Mouse (Mus musculus) layer of hippocampus, adult 11-12 months (tissue): ENCODE data around the gene Pfkfb3.
A peak's percentile ranks its signal among the peaks of the same experiment; 100 is the strongest.
"Not testable (repeated sequence)": the region's sequence is repeated elsewhere in the genome, so short reads cannot be mapped to it uniquely, and the experiment has no call there.

Source experiments
- DNase-seq: peaks from one replicate; pipeline ENCODE4 v3.0.0; 2022; ENCODE audit warnings: low spot score

Gene Pfkfb3

GRCm38 (mm10) chr2:11551726-11552125 lies 2.2 kb downstream of the Pfkfb3 start:
- no peak for DNase-seq

- DNase-seq, result no peak
These were observed 5.4 kb downstream of the Pfkfb3 start for GRCm38 (mm10) chr2:11548508-11548907.

GRCm38 (mm10) chr2:11547609-11548008 lies 6.3 kb downstream of the Pfkfb3 start:
- no peak for DNase-seq

DNA sequence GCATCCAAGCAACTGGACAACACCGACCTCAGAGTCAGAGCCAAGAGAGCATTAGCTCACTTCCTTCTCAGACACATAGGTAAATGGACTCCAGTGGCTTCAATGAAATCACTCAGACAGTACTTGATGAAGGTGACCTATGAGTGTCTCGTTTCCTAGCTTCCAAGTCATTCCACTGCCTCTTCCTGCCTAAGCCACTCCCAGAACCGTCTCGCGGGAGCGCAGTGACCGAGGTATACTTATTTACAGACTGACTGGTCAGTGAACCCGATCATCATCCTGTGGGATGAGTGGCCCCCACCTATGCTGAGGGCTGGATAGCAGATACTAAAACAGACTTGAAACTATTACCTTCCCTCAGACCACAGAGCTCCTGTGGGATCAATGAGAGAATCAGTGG lies 7.8 kb downstream of the Pfkfb3 start:
- DNase-seq, result no peak

DNA sequence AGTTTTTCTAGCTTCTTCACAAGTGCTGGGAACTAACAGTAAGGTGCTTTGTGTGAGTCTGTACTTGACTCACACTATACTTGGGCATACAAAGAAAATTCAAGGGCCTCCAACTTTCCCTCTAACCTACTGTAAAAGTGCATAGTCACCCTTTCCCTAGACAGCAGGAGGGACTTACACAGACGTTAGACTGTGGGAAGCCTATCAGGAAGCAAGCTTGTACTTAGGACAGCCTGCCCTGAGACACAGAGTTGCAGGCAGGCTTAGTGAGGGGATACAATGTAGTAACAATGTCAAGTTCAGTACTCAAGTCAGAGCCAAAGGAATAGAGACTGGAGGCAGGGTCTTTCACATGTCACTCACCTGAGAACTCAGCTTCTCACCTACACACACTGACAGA lies 8.5 kb downstream of the Pfkfb3 start:
- DNase-seq, result no peak

- DNase-seq, result no peak
These were observed 9.5 kb downstream of the Pfkfb3 start for GRCm38 (mm10) chr2:11544342-11544741.

GRCm38 (mm10) chr2:11543158-11543557 lies 10.7 kb downstream of the Pfkfb3 start:
- DNase-seq, result no peak

GRCm38 (mm10) chr2:11542640-11543039 lies 11.2 kb downstream of the Pfkfb3 start:
- peak; percentile 78 for DNase-seq

DNA sequence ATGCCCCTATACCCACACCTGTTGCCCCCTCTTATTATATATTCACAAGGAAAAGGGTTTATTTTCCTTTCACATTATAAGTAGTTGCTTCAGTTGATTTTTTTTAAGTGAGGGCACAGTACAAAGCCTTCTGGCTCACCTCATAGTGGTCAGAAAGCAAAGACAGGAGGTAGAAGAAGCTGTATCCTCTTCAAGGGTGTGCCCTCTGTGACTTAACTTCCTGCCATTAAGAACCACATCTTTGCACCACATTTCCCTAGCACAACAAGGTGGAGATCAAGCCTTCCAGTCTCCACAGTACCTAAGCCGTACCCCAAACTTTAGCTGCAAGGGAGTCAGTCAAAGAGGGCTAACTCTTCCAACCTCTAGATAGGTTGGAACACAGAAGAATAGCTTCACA lies 11.8 kb downstream of the Pfkfb3 start:
- no peak for DNase-seq

- not testable (repeated sequence) for DNase-seq
These were observed 12.3 kb downstream of the Pfkfb3 start for GRCm38 (mm10) chr2:11541528-11541927.

DNA sequence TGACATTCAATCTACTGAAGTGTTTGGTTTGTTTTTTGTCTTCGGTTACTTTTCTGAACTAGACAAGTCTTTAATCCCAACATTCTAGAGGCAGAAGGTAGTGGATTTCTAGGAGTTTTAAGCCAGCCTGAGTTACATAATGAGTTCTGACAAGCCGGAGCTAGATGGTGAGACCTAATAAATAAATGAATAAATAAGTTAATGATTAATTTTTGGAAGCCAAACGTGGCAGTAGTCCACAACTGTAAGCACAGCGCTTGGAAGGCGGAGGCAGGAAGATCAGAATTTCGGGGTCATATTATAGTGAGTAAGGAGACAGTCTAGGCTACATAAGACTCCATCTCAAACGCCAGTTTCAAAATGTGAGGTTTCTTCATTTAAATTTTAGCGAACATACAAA lies 17.9 kb downstream of the Pfkfb3 start:
- DNase-seq, result no peak

DNA sequence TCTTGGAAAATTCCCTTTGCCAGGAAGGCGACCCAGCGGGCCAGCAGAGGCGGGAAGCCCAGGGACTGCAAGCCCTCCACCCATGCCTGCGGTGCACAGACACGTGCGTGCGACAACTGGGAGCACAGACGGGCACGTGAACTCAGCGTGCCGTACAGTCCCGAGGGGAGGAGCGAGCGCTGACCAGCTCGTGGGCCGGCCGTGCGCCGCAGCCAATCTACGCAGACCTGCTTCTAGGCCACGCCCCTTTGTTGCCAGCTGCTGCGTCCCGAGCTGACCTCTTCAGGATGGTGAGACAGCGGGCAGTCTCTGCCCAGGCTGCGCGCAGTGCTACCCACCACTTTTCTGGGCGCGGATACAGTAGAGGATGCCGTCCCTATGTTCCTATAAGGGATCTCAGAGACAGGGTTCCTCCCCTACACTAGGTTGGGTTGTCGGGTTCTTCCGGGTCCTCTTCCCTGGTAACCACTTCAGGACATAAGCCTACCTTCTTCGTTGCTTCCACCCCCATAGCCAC lies 18.4 kb downstream of the Pfkfb3 start:
- DNase-seq, result peak; percentile 93

DNA sequence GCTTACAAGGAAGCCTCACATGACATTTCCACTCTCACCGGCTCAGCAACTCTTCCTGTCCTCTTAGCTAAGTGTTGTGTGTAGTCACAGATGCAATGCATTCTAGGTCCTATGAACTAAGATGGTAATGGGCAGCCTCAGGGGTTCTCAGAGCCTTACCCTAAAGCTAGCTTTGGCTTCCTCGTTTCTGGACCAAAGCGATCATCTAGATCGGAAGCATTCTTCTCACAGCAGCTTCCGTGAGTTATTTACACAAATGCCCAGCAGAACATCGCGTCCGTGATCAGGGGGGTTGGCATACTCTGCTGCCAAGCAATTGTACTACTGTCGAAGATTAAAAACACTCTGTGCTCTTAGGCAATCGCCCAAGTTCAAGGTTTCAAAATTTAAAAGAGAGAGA lies 19.1 kb downstream of the Pfkfb3 start:
- DNase-seq, result no peak

DNA sequence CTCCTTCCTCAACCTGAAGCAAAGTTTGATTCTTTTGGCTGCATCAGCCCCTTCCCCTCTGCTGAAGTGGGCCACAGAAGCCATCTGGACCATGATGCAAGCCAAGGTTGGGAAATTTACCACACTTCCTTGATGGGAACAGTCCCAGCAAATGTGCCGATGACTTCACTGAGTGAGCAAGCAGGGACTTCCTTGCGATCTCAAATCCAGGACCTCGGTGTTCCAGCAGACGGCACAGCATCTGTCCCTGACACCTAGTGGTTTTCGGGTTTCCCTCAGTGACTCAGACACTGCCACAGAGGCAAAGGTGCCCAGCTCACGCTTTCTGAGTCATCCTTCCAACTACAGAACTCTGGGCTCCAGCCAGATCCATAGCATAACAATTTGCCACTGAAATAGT lies 23.8 kb downstream of the Pfkfb3 start:
- peak; percentile 40 for DNase-seq

DNA sequence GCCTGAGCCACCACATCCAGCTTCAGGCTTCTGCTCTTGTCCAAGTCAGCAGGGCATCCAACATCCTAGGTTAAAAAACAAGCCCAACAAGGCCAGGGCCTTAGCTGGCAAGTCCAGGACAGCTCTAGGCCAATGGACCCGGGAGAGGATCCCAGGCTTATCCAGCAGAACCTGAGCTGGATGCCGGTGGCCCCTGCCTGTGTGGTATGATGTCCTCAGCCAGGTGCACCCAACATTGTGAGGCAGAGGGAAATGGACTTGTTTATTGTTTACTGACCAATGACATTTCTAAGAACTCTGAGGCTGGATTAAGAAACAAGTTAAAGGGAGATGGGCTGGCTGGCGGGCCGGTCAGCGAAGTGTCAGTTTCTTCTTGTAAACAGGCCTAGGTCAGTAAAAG lies 27.8 kb downstream of the Pfkfb3 start:
- no peak for DNase-seq

GRCm38 (mm10) chr2:11524736-11525135 lies 29.1 kb downstream of the Pfkfb3 start:
- DNase-seq, result no peak

GRCm38 (mm10) chr2:11521758-11522157 lies 32.1 kb downstream of the Pfkfb3 start:
- no peak for DNase-seq

DNA sequence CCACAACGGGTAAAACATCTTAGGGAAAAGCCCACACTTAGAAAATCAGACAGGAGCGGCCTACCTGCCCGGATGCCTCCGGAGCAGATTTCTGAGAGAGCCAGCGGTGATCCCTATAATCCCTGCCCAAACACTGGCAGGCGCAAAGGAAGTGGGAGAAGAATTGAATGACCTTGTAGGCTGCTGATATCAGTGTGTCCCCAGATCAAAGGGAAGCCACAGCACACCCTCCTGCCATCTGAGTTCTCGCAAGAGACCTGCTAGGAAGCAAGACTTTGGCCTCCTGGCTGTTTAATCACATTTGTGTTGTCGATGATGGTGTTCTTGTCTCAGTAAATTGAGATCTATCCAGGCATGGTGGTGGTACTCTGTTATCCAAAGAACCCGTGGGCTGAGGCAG lies 33.1 kb downstream of the Pfkfb3 start:
- DNase-seq, result no peak

- DNase-seq, result no peak
These were observed 38.0 kb downstream of the Pfkfb3 start for GRCm38 (mm10) chr2:11515828-11516227.

DNA sequence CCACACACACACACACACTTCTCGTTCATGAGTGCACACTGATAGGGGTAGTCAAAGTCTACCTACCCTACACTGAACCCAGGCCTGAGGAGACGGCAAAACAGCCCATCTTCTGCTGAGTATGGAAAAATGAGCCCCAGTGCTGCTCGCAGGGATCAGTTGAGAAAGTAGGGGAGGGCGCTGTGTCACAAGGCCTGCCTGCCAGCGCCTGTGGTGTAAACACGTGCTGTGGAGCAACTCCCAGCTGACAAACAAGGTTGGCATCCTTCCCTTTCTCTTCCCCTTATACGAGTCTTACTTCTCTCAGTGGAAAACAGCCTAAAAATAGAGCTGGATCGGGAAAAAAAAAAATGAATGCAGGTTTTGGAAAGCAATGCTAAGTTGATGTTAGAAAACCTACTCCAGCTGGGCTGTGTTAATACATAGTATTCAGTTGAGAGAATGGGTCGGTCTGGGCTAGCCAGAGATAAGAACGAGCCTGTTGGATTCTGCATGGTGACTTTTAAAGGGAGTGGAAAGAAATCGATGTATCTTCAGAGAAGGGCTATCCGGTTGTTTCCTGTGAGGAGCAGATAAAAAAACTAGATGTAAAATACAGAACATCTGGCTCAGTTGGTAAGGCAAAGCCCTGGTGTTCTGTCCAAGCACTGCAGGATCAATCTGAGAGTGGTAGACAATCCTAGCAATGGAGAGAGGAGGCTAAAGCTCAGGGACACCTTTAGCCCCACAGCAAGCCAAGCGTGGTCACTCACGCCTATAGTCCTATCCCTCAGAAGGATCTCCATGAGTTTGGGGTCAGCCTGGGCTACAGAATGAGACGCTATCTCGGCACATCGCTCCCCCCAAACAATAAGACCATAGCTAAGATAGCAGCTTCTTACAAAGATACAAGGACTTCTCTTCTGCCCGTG lies 40.6 kb downstream of the Pfkfb3 start:
- DNase-seq, result peak; percentile 56

DNA sequence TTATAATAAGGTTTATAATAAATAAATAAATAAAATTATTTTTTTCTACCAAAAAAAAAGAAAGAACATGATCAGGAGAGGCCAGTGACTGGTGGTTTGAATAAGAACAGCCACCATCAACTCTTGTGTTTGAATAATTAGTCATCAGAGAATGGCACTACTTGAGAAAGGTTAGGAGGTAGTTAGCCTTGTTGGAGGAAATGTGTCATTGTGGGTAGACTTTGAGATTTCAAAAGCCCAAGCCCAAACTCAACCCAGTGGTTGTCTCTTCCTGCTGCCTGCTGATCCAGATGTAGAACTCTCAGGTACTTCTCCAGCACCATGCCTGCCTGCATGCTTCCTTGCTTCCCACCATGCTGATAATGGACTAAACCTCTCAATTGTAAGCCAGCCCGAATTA lies 41.8 kb downstream of the Pfkfb3 start:
- DNase-seq, result no peak

GRCm38 (mm10) chr2:11503736-11504135 lies 50.1 kb downstream of the Pfkfb3 start:
- no peak for DNase-seq

- peak; percentile 83 for DNase-seq
These were observed 50.9 kb downstream of the Pfkfb3 start for GRCm38 (mm10) chr2:11502901-11503431.
